28 mouse cellular contexts compared by ENCODE assay signal in genomic region chr8:122663670-122664069, GRCm38 (mm10). TPM values are rescaled to one million over a fixed set of nuclear protein-coding genes. Genes with fewer than 3 reads are reported as not detected.
DNase-seq lines count a peak whose midpoint lies in the region; ATAC-seq and TF ChIP-seq lines count a peak whose summit lies in the region.
"Had no signal": no experiment of that assay in that cellular context is flagged by ENCODE, and none has a peak within 500 bp of the region (broad histone marks: within the 10 kb centered on the region; RNA-seq: fewer than 3 reads in every experiment).

No protein-coding gene starts in this region.

- H3K4me3 ChIP-seq in hindbrain, embryonic 15.5 days: no peak overlapping the region
- no peak overlapping the region for H3K4me3 ChIP-seq in hindbrain, embryonic 10.5 days
- H3K4me3 ChIP-seq in kidney, postnatal 0 days (replicated peaks; ENCODE audit: low read depth, low read length): no peak overlapping the region
- H3K4me3 ChIP-seq in brown adipose tissue, adult 24 weeks (ENCODE audit: insufficient read depth, low read depth, low read length): no peak overlapping the region
- no peak overlapping the region for H3K4me3 ChIP-seq in limb, embryonic 10.5 days
- H3K4me3 ChIP-seq: heart, embryonic 15.5 days; midbrain, embryonic 10.5 days; midbrain, embryonic 15.5 days; neural tube, embryonic 15.5 days; stomach, embryonic 15.5 days had no signal

- no peak for ATAC-seq in hindbrain, embryonic 15.5 days (ENCODE audit: low FRiP score, low read depth)
- ATAC-seq in kidney, postnatal 0 days (replicated peaks; ENCODE audit: low FRiP score, low read depth): no peak
- ATAC-seq: activated CD4-positive, CD25-positive, alpha-beta regulatory T cell, adult 4 months; forebrain, embryonic 14.5 days; inflammation-experienced regulatory T-cells, adult 6 months; midbrain, embryonic 15.5 days had no signal

- H3K9ac ChIP-seq in hindbrain, embryonic 15.5 days: no peak overlapping the region
- no peak overlapping the region for H3K9ac ChIP-seq in kidney, postnatal 0 days (ENCODE audit: low read depth, low read length)
- H3K9ac ChIP-seq: heart, embryonic 15.5 days; hindbrain, embryonic 14.5 days; liver, embryonic 14.5 days; midbrain, embryonic 15.5 days; neural tube, embryonic 15.5 days; stomach, embryonic 15.5 days had no signal

- 74% methylated on average over 5 of the region's 5 CpGs for WGBS in hindbrain, embryonic 15.5 days
- WGBS in hindbrain, embryonic 10.5 days: 75% methylated on average over 5 of the region's 5 CpGs
- 22% methylated on average over 5 of the region's 5 CpGs for WGBS in kidney, postnatal 0 days
- 29% methylated on average over 5 of the region's 5 CpGs for WGBS in limb, embryonic 10.5 days

- peaks cover 74% of the 10 kb centered on the region for H3K4me1 ChIP-seq in hindbrain, embryonic 15.5 days (replicated peaks)
- H3K4me1 ChIP-seq in hindbrain, embryonic 10.5 days (replicated peaks): peaks cover 63% of the 10 kb centered on the region
- peaks cover 51% of the 10 kb centered on the region for H3K4me1 ChIP-seq in kidney, postnatal 0 days (replicated peaks; ENCODE audit: insufficient read depth, low read length)
- H3K4me1 ChIP-seq in brown adipose tissue, adult 24 weeks (ENCODE audit: control insufficient read depth, insufficient read depth, insufficient read length, low read length): peaks cover 67% of the 10 kb centered on the region
- peaks cover 92% of the 10 kb centered on the region for H3K4me1 ChIP-seq in limb, embryonic 10.5 days

- H3K36me3 ChIP-seq in hindbrain, embryonic 15.5 days: no peaks in the 10 kb centered on the region
- no peaks in the 10 kb centered on the region for H3K36me3 ChIP-seq in hindbrain, embryonic 10.5 days
- H3K36me3 ChIP-seq in kidney, postnatal 0 days (ENCODE audit: insufficient read depth, low read length): no peaks in the 10 kb centered on the region
- no peaks in the 10 kb centered on the region; the same call in 1 of the 2 replicates for H3K36me3 ChIP-seq in limb, embryonic 10.5 days
- H3K36me3 ChIP-seq: heart, embryonic 15.5 days; midbrain, embryonic 10.5 days; midbrain, embryonic 15.5 days; neural tube, embryonic 15.5 days; stomach, embryonic 15.5 days had no signal

- peak overlapping the region; percentile 72; the same call in 1 of the 2 replicates for H3K27ac ChIP-seq in hindbrain, embryonic 15.5 days (replicated peaks)
- no peak overlapping the region for H3K27ac ChIP-seq in hindbrain, embryonic 10.5 days
- peak overlapping the region; percentile 64 for H3K27ac ChIP-seq in kidney, postnatal 0 days
- peak overlapping the region; percentile 35 for H3K27ac ChIP-seq in brown adipose tissue, adult 24 weeks (replicated peaks; ENCODE audit: low read depth, low read length)
- H3K27ac ChIP-seq in limb, embryonic 10.5 days: peak overlapping the region; percentile 85
- H3K27ac ChIP-seq: hindbrain, embryonic 14.5 days; liver, embryonic 14.5 days; macrophage; midbrain, embryonic 10.5 days; midbrain, embryonic 15.5 days; stomach, embryonic 15.5 days had no signal

- no peak overlapping the region for H3K4me2 ChIP-seq in hindbrain, embryonic 15.5 days
- no peak overlapping the region for H3K4me2 ChIP-seq in kidney, postnatal 0 days (ENCODE audit: low read length)
- H3K4me2 ChIP-seq: heart, embryonic 15.5 days; hindbrain, embryonic 14.5 days; midbrain, embryonic 15.5 days; neural tube, embryonic 15.5 days; stomach, embryonic 15.5 days had no signal

- no peaks in the 10 kb centered on the region for H3K27me3 ChIP-seq in hindbrain, embryonic 15.5 days
- peaks cover 31% of the 10 kb centered on the region for H3K27me3 ChIP-seq in hindbrain, embryonic 10.5 days (ENCODE audit: insufficient read depth, poor library complexity, severe bottlenecking)
- H3K27me3 ChIP-seq in kidney, postnatal 0 days (ENCODE audit: insufficient read depth, low read length): no peaks in the 10 kb centered on the region
- no peaks in the 10 kb centered on the region for H3K27me3 ChIP-seq in limb, embryonic 10.5 days (ENCODE audit: low read depth, poor library complexity, severe bottlenecking)
- H3K27me3 ChIP-seq: heart, embryonic 15.5 days; midbrain, embryonic 15.5 days; neural tube, embryonic 15.5 days; stomach, embryonic 15.5 days had no signal

- TF ChIP-seq CTCF in kidney, postnatal 0 days (IDR thresholded peaks at IDR 0.05; ENCODE audit: low read depth): no peak

- no peak for DNase-seq in hindbrain, embryonic 10.5 days (ENCODE audit: low spot score)
- DNase-seq in kidney, postnatal 0 days (ENCODE audit: low spot score): peak; percentile 66
- DNase-seq in kidney, adult 11 months: no peak
- no peak for DNase-seq in limb, embryonic 10.5 days (ENCODE audit: low spot score)
- DNase-seq: adrenal gland, adult 2 months; adrenal gland, postnatal 36 days; B cell, adult 2 months; cerebellum, adult 2 months; cerebellum, postnatal 14 days; gastrocnemius, postnatal 36 days; kidney, postnatal 14 days; lung, adult 2 months; retina, postnatal 1 day; right cerebral cortex, postnatal 25 days had no signal

- no peaks in the 10 kb centered on the region for H3K9me3 ChIP-seq in hindbrain, embryonic 15.5 days
- H3K9me3 ChIP-seq in hindbrain, embryonic 10.5 days: no peaks in the 10 kb centered on the region
- no peaks in the 10 kb centered on the region for H3K9me3 ChIP-seq in kidney, postnatal 0 days (replicated peaks; ENCODE audit: low read length)
- no peaks in the 10 kb centered on the region for H3K9me3 ChIP-seq in limb, embryonic 10.5 days (replicated peaks)
- H3K9me3 ChIP-seq: heart, embryonic 15.5 days; midbrain, embryonic 10.5 days; midbrain, embryonic 15.5 days; neural tube, embryonic 15.5 days; stomach, embryonic 15.5 days had no signal

RNA-seq across cellular contexts. Expression of gene Cbfa2t3, which starts 35.2 kb away (rescaled TPM):
- polyA plus RNA-seq in hindbrain, embryonic 15.5 days (2015; fragmentation: Nextera tagmentation; extraction: Ambion mirVana): 19.1 and 21.2 TPM in 2 replicates
- 2.2 and 5.4 TPM in 2 replicates for polyA plus RNA-seq in hindbrain, embryonic 10.5 days (2016; fragmentation: Nextera tagmentation; extraction: Ambion mirVana)
- polyA plus RNA-seq in kidney, postnatal 0 days (2015; fragmentation: Nextera tagmentation; extraction: Ambion mirVana): 3.6 and 4.4 TPM in 2 replicates
- polyA plus RNA-seq in brown adipose tissue, adult 24 weeks (2012; ENCODE audit: insufficient read depth, insufficient read length, missing spikeins): 10.1 and 22.7 TPM in 2 replicates
- polyA plus RNA-seq in limb, embryonic 10.5 days (2016; fragmentation: Nextera tagmentation; extraction: Ambion mirVana): 2.0 and 2.8 TPM in 2 replicates

RNA-seq across cellular contexts. Expression of gene Pabpn1l, which starts 41.1 kb away (rescaled TPM):
- polyA plus RNA-seq in hindbrain, embryonic 15.5 days (2015; fragmentation: Nextera tagmentation; extraction: Ambion mirVana): not detected in 2 replicates
- polyA plus RNA-seq in hindbrain, embryonic 10.5 days (2016; fragmentation: Nextera tagmentation; extraction: Ambion mirVana): not detected in 2 replicates
- polyA plus RNA-seq in kidney, postnatal 0 days (2015; fragmentation: Nextera tagmentation; extraction: Ambion mirVana): 0.15 and 0.22 TPM in 2 replicates
- not detected in 2 replicates for polyA plus RNA-seq in brown adipose tissue, adult 24 weeks (2012; ENCODE audit: insufficient read depth, insufficient read length, missing spikeins)
- polyA plus RNA-seq in limb, embryonic 10.5 days (2016; fragmentation: Nextera tagmentation; extraction: Ambion mirVana): not detected in 2 replicates
- polyA plus RNA-seq: activated CD4-positive, CD25-positive, alpha-beta regulatory T cell, adult 4 months; adrenal gland, adult 2 months; cerebellum, adult 2 months; embryonic facial prominence, embryonic 11.5 days; forebrain, embryonic 14.5 days; heart, embryonic 15.5 days; hindbrain, embryonic 14.5 days; inflammation-experienced regulatory T-cells, adult 6 months; liver, embryonic 14.5 days; lung, adult 2 months; macrophage; midbrain, embryonic 10.5 days; midbrain, embryonic 15.5 days; stomach, embryonic 15.5 days had no signal

RNA-seq across cellular contexts. Expression of gene Trappc2l, which starts 52.2 kb away (rescaled TPM):
- polyA plus RNA-seq in hindbrain, embryonic 15.5 days (2015; fragmentation: Nextera tagmentation; extraction: Ambion mirVana): 109 and 112 TPM in 2 replicates
- polyA plus RNA-seq in hindbrain, embryonic 10.5 days (2016; fragmentation: Nextera tagmentation; extraction: Ambion mirVana): 53.3 and 68.5 TPM in 2 replicates
- 64.5 and 73.3 TPM in 2 replicates for polyA plus RNA-seq in kidney, postnatal 0 days (2015; fragmentation: Nextera tagmentation; extraction: Ambion mirVana)
- 81.0 and 89.0 TPM in 2 replicates for polyA plus RNA-seq in brown adipose tissue, adult 24 weeks (2012; ENCODE audit: insufficient read depth, insufficient read length, missing spikeins)
- polyA plus RNA-seq in limb, embryonic 10.5 days (2016; fragmentation: Nextera tagmentation; extraction: Ambion mirVana): 49.4 and 51.5 TPM in 2 replicates

RNA-seq across cellular contexts. Expression of gene Galns, which starts 52.4 kb away (rescaled TPM):
- 6.8 and 8.1 TPM in 2 replicates for polyA plus RNA-seq in hindbrain, embryonic 15.5 days (2015; fragmentation: Nextera tagmentation; extraction: Ambion mirVana)
- 7.1 and 7.2 TPM in 2 replicates for polyA plus RNA-seq in hindbrain, embryonic 10.5 days (2016; fragmentation: Nextera tagmentation; extraction: Ambion mirVana)
- 19.4 and 23.3 TPM in 2 replicates for polyA plus RNA-seq in kidney, postnatal 0 days (2015; fragmentation: Nextera tagmentation; extraction: Ambion mirVana)
- 1.9 and 2.7 TPM in 2 replicates for polyA plus RNA-seq in brown adipose tissue, adult 24 weeks (2012; ENCODE audit: insufficient read depth, insufficient read length, missing spikeins)
- 4.0 and 5.7 TPM in 2 replicates for polyA plus RNA-seq in limb, embryonic 10.5 days (2016; fragmentation: Nextera tagmentation; extraction: Ambion mirVana)
